Mouse (Mus musculus): Measurements from ENCODE around the gene Stag3. TPM values are rescaled to one million over a fixed set of nuclear protein-coding genes. Genes with fewer than 3 reads are reported as not detected.
A peak's percentile ranks its signal among the peaks of the same experiment; 100 is the strongest.

Gene Stag3
- total and polyA plus RNA-seq, 3 experiments = 0.07 TPM; not detected in 2

DNA sequence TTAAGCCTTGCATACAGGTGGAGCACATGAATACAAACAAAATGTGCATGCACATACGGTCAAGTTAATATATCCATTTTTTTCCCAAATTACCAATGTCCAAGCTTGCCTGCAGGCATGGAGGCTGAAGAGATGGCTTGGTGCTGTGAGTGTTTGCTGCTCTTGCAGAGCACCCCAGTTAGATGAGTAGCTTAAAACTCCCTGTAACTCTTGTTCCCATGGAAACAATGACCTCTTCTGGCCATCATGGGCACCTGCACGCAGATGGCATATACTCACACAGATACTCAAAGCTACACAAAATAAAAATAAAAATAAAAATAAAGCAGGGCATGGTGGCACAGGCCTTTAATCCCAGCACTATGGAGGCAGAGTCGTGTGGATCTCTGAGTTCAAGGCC lies 27.0 kb upstream of the Stag3 start:
- Histone ChIP-seq H3K27ac (ENCODE audit: control insufficient read depth, low read depth, low read length) (no peak overlapping the region), H3K9ac (ENCODE audit: control insufficient read depth, low read depth, low read length, poor library complexity, severe bottlenecking) (no peak overlapping the region), H3K79me2 (ENCODE audit: control insufficient read depth, insufficient read depth, low read length, poor library complexity) (no peaks in the 10 kb centered on the region; the same call in 1 of the 2 replicates), H3K36me3 (ENCODE audit: control insufficient read depth in 1 of 2, insufficient read depth in 2 of 2, low read length in 2 of 2) (peaks cover 0 to 24% of the 10 kb centered on the region in 2 experiments; a peak in 2 of 4 replicates), H3K27me3 (ENCODE audit: control insufficient read depth in 1 of 2, insufficient read depth in 2 of 2, low read length in 2 of 2) (no peaks in the 10 kb centered on the region; a peak in 1 of 4 replicates), H3K4me3 (ENCODE audit: control insufficient read depth in 1 of 2, insufficient read depth in 1 of 2, low read depth in 2 of 2, low read length in 2 of 2) (no peak overlapping the region), H3K9me3 (replicated peaks; ENCODE audit: insufficient read depth, low read length) (no peaks in the 10 kb centered on the region), H3K4me1 (ENCODE audit: control insufficient read depth in 1 of 2, insufficient read depth in 2 of 2, low read length in 2 of 2) (peaks cover 8 to 24% of the 10 kb centered on the region in 2 experiments)
- TF ChIP-seq CTCF (IDR thresholded peaks at IDR 0.05 in 2 of 3, conservative IDR thresholded peaks at IDR 0.05 in 1 of 3; ENCODE audit: control insufficient read depth in 1 of 3, insufficient read depth in 1 of 3, low read depth in 2 of 3, low read length in 3 of 3, poor library complexity in 1 of 3, severe bottlenecking in 1 of 3) = peak in 2 of 3 experiments; percentile 10 to 25; a peak in 2 of 6 replicates
- TF ChIP-seq RAD21 (IDR thresholded peaks at IDR 0.05; ENCODE audit: low read depth, low read length) = peak; percentile 10; the same call in 1 of the 2 replicates
- no peak for TF ChIP-seq TAL1 (IDR thresholded peaks at IDR 0.05; ENCODE audit: low read length)
- no peak for TF ChIP-seq ETS1 (IDR thresholded peaks at IDR 0.05; ENCODE audit: low read depth, low read length)
- DNase-seq (ENCODE audit: low read depth, low spot score) = peak; percentile 18

DNA sequence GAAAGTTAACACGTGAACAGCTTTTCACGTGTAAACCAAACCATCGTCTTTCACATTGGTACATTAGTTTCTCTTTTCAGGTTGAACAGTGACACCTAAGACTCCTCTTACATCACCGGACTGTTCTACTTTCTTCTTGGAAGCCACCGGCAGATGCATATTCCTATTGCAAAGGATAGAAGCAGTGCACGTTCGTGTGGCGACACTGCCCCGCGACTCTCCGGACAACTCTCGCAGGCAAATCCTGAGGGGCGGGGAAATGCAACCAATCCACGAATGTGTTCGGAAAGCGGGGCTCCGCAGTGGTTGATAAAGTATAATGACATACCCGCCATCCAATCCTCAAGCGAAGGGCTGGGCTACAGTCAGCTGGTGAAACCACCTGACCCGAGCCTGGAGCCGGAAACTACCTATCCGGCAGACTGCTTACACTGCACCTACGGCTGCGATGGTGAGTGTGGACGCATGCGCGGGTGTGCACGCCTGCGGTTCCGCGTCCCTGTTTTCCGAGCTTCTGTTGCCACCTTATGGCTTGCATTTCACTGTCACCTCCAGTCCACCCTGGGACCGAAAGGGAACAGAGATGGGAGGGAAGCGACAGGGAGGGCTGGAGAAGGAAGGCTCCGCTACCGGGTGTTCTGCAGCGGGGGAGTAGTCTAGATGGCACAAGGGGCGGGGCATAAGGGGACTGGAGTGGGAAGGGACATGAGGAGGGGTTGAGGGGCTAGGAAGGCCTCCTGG lies 24.5 kb upstream of the Stag3 start, which contains the start of gene Lamtor4:
Gene Lamtor4 (plus strand): TSS at position 130 of the 741 bp plus-strand sequence.
- Histone ChIP-seq H3K9ac (ENCODE audit: control insufficient read depth, low read depth, low read length, poor library complexity, severe bottlenecking) (peak within 1 kb of the TSS; percentile 80), H3K79me2 (ENCODE audit: control insufficient read depth, insufficient read depth, low read length, poor library complexity) (peaks cover 13% of the 10 kb centered on the region), H3K36me3 (ENCODE audit: control insufficient read depth in 1 of 2, insufficient read depth in 2 of 2, low read length in 2 of 2) (peaks cover 3 to 48% of the 10 kb centered on the region in 2 experiments; a peak in 3 of 4 replicates), H3K27me3 (ENCODE audit: control insufficient read depth in 1 of 2, insufficient read depth in 2 of 2, low read length in 2 of 2) (no peaks in the 10 kb centered on the region; a peak in 1 of 4 replicates), H3K4me1 (ENCODE audit: control insufficient read depth in 1 of 2, insufficient read depth in 2 of 2, low read length in 2 of 2) (peaks cover 12 to 49% of the 10 kb centered on the region in 2 experiments), H3K9me3 (replicated peaks; ENCODE audit: insufficient read depth, low read length) (no peaks in the 10 kb centered on the region), H3K4me3 (ENCODE audit: control insufficient read depth in 1 of 2, insufficient read depth in 1 of 2, low read depth in 2 of 2, low read length in 2 of 2) (peak within 1 kb of the TSS; percentile 68 to 84), H3K27ac (ENCODE audit: control insufficient read depth, low read depth, low read length) (peak within 1 kb of the TSS; percentile 78)
- DNase-seq (ENCODE audit: low read depth, low spot score) = peak; percentile 98
- no peak for TF ChIP-seq E2F4 (IDR thresholded peaks at IDR 0.05; ENCODE audit: borderline replicate concordance, low read depth, low read length)
- peak; percentile 90 for TF ChIP-seq NELFE (IDR thresholded peaks at IDR 0.05; ENCODE audit: low read depth, low read length)
- no peak for TF ChIP-seq MEF2A (IDR thresholded peaks at IDR 0.05; ENCODE audit: extremely low read depth, insufficient replicate concordance, low read depth, low read length, poor library complexity, severe bottlenecking)
- peak; percentile 55 for TF ChIP-seq TCF12 (IDR thresholded peaks at IDR 0.05; ENCODE audit: low read depth, low read length)
- peak; percentile 7; the same call in 1 of the 2 replicates for TF ChIP-seq RAD21 (IDR thresholded peaks at IDR 0.05; ENCODE audit: low read depth, low read length)
- 0 out of 4 replicates have a peak, but pooled peaks of 1 of the 2 experiments have one; percentile 13 for TF ChIP-seq EP300 (IDR thresholded peaks at IDR 0.05; ENCODE audit: low read depth in 1 of 2, low read length in 2 of 2)
- TF ChIP-seq CHD1 (IDR thresholded peaks at IDR 0.05; ENCODE audit: low read depth, low read length) = peak; percentile 10; the same call in 1 of the 2 replicates
- no peak; the same call in 1 of the 2 replicates for TF ChIP-seq KAT2A (conservative IDR thresholded peaks at IDR 0.05; ENCODE audit: low read depth, low read length)
- peak; percentile 87 for TF ChIP-seq SIN3A (IDR thresholded peaks at IDR 0.05; ENCODE audit: low read length)
- TF ChIP-seq ZMIZ1 (IDR thresholded peaks at IDR 0.05; ENCODE audit: low read depth, low read length) = peak; percentile 94
- TF ChIP-seq ZC3H11A (IDR thresholded peaks at IDR 0.05; ENCODE audit: low read depth, low read length) = no peak
- TF ChIP-seq TAL1 (IDR thresholded peaks at IDR 0.05; ENCODE audit: low read length) = no peak
- no peak for TF ChIP-seq GABPA (IDR thresholded peaks at IDR 0.05; ENCODE audit: low read depth, low read length)
- TF ChIP-seq POLR2AphosphoS2 (IDR thresholded peaks at IDR 0.05; ENCODE audit: low read length) = peak; percentile 95
- TF ChIP-seq MAX (IDR thresholded peaks at IDR 0.05; ENCODE audit: low read length) = peak; percentile 88
- TF ChIP-seq HCFC1 (IDR thresholded peaks at IDR 0.05; ENCODE audit: low read depth, low read length) = peak; percentile 81
- TF ChIP-seq JUND (IDR thresholded peaks at IDR 0.05; ENCODE audit: low read depth, low read length) = no peak
- peak; percentile 91 for TF ChIP-seq TBP (IDR thresholded peaks at IDR 0.05; ENCODE audit: low read depth, low read length)
- TF ChIP-seq MYB (IDR thresholded peaks at IDR 0.05; ENCODE audit: low read depth, low read length) = no peak
- TF ChIP-seq USF2 (IDR thresholded peaks at IDR 0.05; ENCODE audit: borderline replicate concordance in 1 of 2, insufficient read depth in 1 of 2, low read depth in 1 of 2, low read length in 2 of 2) = peak; percentile 48 to 90; a peak in 3 of 4 replicates
- peak; percentile 88 for TF ChIP-seq CHD2 (IDR thresholded peaks at IDR 0.05; ENCODE audit: low read length)
- TF ChIP-seq ETS1 (IDR thresholded peaks at IDR 0.05; ENCODE audit: low read depth, low read length) = peak; percentile 91
- TF ChIP-seq GATA1 (IDR thresholded peaks at IDR 0.05; ENCODE audit: low read depth, low read length) = peak; percentile 25; the same call in 1 of the 2 replicates
- TF ChIP-seq UBTF (IDR thresholded peaks at IDR 0.05; ENCODE audit: borderline replicate concordance, insufficient read depth, low read depth, low read length) = 0 out of 2 replicates have a peak, but pooled peaks have one; percentile 17
- peak; percentile 88 for TF ChIP-seq ELF1 (IDR thresholded peaks at IDR 0.05; ENCODE audit: low read depth, low read length)
- no peak for TF ChIP-seq ZNF384 (IDR thresholded peaks at IDR 0.05; ENCODE audit: low read depth, low read length)
- peak; percentile 97 for TF ChIP-seq MYC (IDR thresholded peaks at IDR 0.05; ENCODE audit: low read depth, low read length)
- peak; percentile 28; the same call in 1 of the 2 replicates for TF ChIP-seq SMC3 (IDR thresholded peaks at IDR 0.05; ENCODE audit: low read depth, low read length)
